Mouse (Mus musculus): Measurements from ENCODE around the gene Mnd1. TPM values are rescaled to one million over a fixed set of nuclear protein-coding genes. Genes with fewer than 3 reads are reported as not detected.

The Mnd1 gene
- polyA plus RNA-seq, 1 experiment from 2014 or later, result 13.6 TPM

DNA sequence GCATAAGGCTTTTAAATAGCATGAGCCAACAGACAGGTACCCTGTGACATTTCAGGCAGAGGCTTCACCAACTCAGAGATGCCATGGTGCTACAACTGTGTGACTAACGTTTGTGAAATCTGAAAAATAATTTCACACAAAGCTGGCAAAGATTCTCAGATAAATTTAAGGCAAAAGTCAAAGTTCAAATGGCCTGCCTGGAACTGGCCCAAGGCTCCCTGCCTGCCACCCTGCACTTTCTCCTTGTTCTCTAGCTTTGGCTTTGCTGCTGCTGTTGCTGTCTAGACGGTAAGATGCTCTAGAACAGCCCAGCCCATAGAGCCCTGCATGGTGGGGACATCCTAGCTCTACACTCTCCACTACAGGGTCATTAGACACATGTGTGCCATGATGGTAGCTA is 49.5 kb downstream of the Mnd1 start:
- Histone ChIP-seq H3K9ac (ENCODE audit: low read length) (no peak overlapping the region), H3K27ac (ENCODE audit: low read depth) (no peak overlapping the region), H3K4me1 (replicated peaks; ENCODE audit: control insufficient read depth, insufficient read depth, low read length) (no peaks in the 10 kb centered on the region), H3K4me3 (ENCODE audit: low read depth, low read length) (no peak overlapping the region), H3K9me3 (ENCODE audit: control insufficient read depth, low read length) (no peaks in the 10 kb centered on the region), H3K4me2 (ENCODE audit: low read length) (no peak overlapping the region), H3K36me3 (ENCODE audit: control insufficient read depth, insufficient read depth, low read length) (no peaks in the 10 kb centered on the region), H3K27me3 (replicated peaks; ENCODE audit: control insufficient read depth, insufficient read depth, low read length) (no peaks in the 10 kb centered on the region)
- 72% methylated on average over 2 of the region's 2 CpGs for WGBS
- ATAC-seq (replicated peaks; ENCODE audit: low FRiP score, low TSS enrichment, low read depth), result no peak
- DNase-seq (ENCODE audit: low spot score), result no peak

DNA sequence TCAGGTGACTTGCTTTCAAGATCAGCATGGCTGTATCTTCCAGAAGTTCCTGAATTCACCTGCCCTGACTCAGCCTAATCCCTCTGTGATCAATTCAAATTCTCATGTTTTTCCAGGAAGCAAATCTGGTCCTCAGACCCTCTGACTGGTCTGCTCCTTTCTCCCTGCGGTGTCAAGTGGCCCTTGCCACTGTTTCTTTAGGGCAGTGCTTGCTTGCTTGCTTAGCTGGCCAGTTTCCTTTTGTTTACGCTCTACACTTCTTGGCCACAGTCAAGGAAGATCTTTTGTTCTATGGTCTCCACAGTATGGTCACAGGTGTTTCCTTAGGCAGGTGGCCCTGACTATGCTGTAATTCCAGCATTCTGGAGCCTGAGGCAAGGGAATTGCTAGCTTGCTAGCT is 52.0 kb downstream of the Mnd1 start:
- no peak overlapping the region for H3K27ac ChIP-seq (ENCODE audit: low read depth)
- H3K4me2 ChIP-seq (ENCODE audit: low read length), result no peak overlapping the region
- no peak overlapping the region for H3K9ac ChIP-seq (ENCODE audit: low read length)
- H3K9me3 ChIP-seq (ENCODE audit: control insufficient read depth, low read length), result no peaks in the 10 kb centered on the region
- H3K27me3 ChIP-seq (replicated peaks; ENCODE audit: control insufficient read depth, insufficient read depth, low read length), result no peaks in the 10 kb centered on the region
- H3K36me3 ChIP-seq (ENCODE audit: control insufficient read depth, insufficient read depth, low read length), result no peaks in the 10 kb centered on the region
- WGBS, result 75% methylated on average over 2 of the region's 2 CpGs
- H3K4me3 ChIP-seq (ENCODE audit: low read depth, low read length), result no peak overlapping the region
- DNase-seq (ENCODE audit: low spot score) (no peak), ATAC-seq (replicated peaks; ENCODE audit: low FRiP score, low TSS enrichment, low read depth) (no peak)
- no peaks in the 10 kb centered on the region for H3K4me1 ChIP-seq (replicated peaks; ENCODE audit: control insufficient read depth, insufficient read depth, low read length)

DNA sequence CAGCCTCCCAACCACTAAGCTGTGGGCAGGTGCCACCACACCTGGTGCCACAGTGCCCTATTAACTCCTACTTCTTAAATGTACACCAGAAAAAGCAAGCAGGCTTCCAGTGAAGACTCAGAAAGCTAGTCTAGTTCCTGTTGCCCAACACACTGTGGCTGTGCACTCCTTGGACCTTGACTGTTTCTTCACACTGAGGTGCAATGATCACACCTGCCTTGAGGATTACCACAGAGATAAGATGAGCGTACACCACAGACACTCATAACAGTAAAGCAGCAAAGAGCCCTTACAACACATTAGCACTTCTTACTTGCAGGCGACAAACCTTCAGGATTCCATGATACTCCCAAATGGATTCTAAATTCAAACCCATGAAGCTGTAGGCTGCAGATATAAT is 62.7 kb downstream of the Mnd1 start:
- WGBS, result 79% methylated on average over 2 of the region's 2 CpGs
- Histone ChIP-seq H3K4me1 (replicated peaks; ENCODE audit: control insufficient read depth, insufficient read depth, low read length) (no peaks in the 10 kb centered on the region), H3K9me3 (ENCODE audit: control insufficient read depth, low read length) (no peaks in the 10 kb centered on the region), H3K27me3 (replicated peaks; ENCODE audit: control insufficient read depth, insufficient read depth, low read length) (no peaks in the 10 kb centered on the region), H3K9ac (ENCODE audit: low read length) (no peak overlapping the region), H3K36me3 (ENCODE audit: control insufficient read depth, insufficient read depth, low read length) (no peaks in the 10 kb centered on the region), H3K4me2 (ENCODE audit: low read length) (no peak overlapping the region), H3K27ac (ENCODE audit: low read depth) (no peak overlapping the region), H3K4me3 (ENCODE audit: low read depth, low read length) (no peak overlapping the region)
- DNase-seq (ENCODE audit: low spot score), result no peak
- ATAC-seq (replicated peaks; ENCODE audit: low FRiP score, low TSS enrichment, low read depth), result no peak

DNA sequence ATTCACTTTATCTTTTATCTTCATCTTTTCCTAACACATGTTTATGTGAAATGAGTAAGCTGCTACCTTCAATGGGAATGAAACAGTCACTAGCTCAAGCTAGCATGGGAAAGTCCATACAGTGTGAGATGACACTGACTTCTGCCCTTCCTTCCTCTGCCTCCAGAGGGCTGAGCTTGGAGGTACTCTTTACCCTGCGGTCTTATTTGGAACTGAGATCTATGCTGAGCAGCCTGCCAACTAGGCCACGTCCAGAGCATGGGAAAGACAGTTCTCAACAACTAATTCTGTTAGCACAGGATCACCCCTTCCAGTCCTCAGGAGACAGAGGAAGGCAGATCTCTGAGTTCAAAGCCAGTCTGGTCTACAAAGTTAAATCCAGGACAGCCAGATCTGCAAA is 64.6 kb downstream of the Mnd1 start:
- no peaks in the 10 kb centered on the region for H3K9me3 ChIP-seq (ENCODE audit: control insufficient read depth, low read length)
- no peak overlapping the region for H3K27ac ChIP-seq (ENCODE audit: low read depth)
- DNase-seq (ENCODE audit: low spot score) (no peak), ATAC-seq (replicated peaks; ENCODE audit: low FRiP score, low TSS enrichment, low read depth) (no peak)
- no peaks in the 10 kb centered on the region for H3K27me3 ChIP-seq (replicated peaks; ENCODE audit: control insufficient read depth, insufficient read depth, low read length)
- H3K36me3 ChIP-seq (ENCODE audit: control insufficient read depth, insufficient read depth, low read length), result no peaks in the 10 kb centered on the region
- WGBS, result 33% methylated on average over 2 of the region's 2 CpGs
- H3K9ac ChIP-seq (ENCODE audit: low read length), result no peak overlapping the region
- H3K4me3 ChIP-seq (ENCODE audit: low read depth, low read length), result no peak overlapping the region
- no peaks in the 10 kb centered on the region for H3K4me1 ChIP-seq (replicated peaks; ENCODE audit: control insufficient read depth, insufficient read depth, low read length)
- no peak overlapping the region for H3K4me2 ChIP-seq (ENCODE audit: low read length)

DNA sequence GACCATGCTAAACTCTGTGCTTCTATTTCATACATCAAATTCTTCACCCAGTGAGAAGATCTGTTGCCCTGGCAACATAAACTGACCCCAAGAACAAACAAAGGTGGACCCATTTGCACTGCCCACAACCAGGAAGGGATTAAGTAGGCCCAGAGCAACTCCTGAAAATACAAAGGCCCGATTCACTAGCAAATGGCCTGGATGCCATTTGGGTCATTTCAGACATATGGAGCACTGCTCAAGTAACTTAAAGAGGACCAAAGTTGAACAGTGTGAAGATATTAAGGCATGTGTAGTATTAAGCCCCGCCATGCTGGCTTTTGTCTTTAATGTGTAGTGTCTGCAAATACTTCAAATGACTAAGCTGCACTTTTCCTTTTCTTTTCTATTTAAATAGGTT is 68.7 kb downstream of the Mnd1 start:
- no peaks in the 10 kb centered on the region for H3K27me3 ChIP-seq (replicated peaks; ENCODE audit: control insufficient read depth, insufficient read depth, low read length)
- no peak for DNase-seq (ENCODE audit: low spot score)
- peaks cover 10% of the 10 kb centered on the region; the same call in 1 of the 2 replicates for H3K4me1 ChIP-seq (replicated peaks; ENCODE audit: control insufficient read depth, insufficient read depth, low read length)
- H3K4me3 ChIP-seq (ENCODE audit: low read depth, low read length), result no peak overlapping the region
- WGBS, result 69% methylated on average over 2 of the region's 2 CpGs
- H3K9ac ChIP-seq (ENCODE audit: low read length), result no peak overlapping the region
- H3K27ac ChIP-seq (ENCODE audit: low read depth), result no peak overlapping the region
- H3K36me3 ChIP-seq (ENCODE audit: control insufficient read depth, insufficient read depth, low read length), result no peaks in the 10 kb centered on the region
- H3K4me2 ChIP-seq (ENCODE audit: low read length), result no peak overlapping the region
- no peak for ATAC-seq (replicated peaks; ENCODE audit: low FRiP score, low TSS enrichment, low read depth)
- H3K9me3 ChIP-seq (ENCODE audit: control insufficient read depth, low read length), result peaks cover 3% of the 10 kb centered on the region; the same call in 1 of the 2 replicates

DNA sequence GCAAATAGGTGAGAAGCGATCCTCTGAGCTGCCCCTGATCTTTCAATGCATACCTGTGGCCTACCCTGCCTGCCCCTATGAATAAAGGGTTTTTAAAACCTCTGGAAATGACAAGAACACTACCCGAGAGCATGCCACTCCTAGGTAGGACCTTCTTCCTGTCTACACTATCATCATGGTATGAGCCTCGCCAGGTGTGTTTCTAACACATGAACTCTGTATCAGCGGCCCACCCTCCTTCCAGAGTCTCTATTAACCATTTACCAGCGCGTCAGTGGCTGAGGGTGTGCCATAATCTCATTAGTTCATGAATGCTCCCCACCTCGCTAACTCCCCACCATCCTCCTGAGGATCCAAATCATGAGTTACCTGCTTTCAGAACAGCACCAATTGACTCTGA is 69.2 kb downstream of the Mnd1 start:
- peaks cover 10% of the 10 kb centered on the region; the same call in 1 of the 2 replicates for H3K4me1 ChIP-seq (replicated peaks; ENCODE audit: control insufficient read depth, insufficient read depth, low read length)
- DNase-seq (ENCODE audit: low spot score), result peak; percentile 51
- no peak overlapping the region for H3K9ac ChIP-seq (ENCODE audit: low read length)
- ATAC-seq (replicated peaks; ENCODE audit: low FRiP score, low TSS enrichment, low read depth), result no peak
- H3K9me3 ChIP-seq (ENCODE audit: control insufficient read depth, low read length), result peaks cover 3% of the 10 kb centered on the region; the same call in 1 of the 2 replicates
- no peaks in the 10 kb centered on the region for H3K27me3 ChIP-seq (replicated peaks; ENCODE audit: control insufficient read depth, insufficient read depth, low read length)
- H3K36me3 ChIP-seq (ENCODE audit: control insufficient read depth, insufficient read depth, low read length), result no peaks in the 10 kb centered on the region
- H3K4me2 ChIP-seq (ENCODE audit: low read length), result no peak overlapping the region
- 86% methylated on average over 7 of the region's 7 CpGs for WGBS
- no peak overlapping the region for H3K4me3 ChIP-seq (ENCODE audit: low read depth, low read length)
- H3K27ac ChIP-seq (ENCODE audit: low read depth), result no peak overlapping the region

DNA sequence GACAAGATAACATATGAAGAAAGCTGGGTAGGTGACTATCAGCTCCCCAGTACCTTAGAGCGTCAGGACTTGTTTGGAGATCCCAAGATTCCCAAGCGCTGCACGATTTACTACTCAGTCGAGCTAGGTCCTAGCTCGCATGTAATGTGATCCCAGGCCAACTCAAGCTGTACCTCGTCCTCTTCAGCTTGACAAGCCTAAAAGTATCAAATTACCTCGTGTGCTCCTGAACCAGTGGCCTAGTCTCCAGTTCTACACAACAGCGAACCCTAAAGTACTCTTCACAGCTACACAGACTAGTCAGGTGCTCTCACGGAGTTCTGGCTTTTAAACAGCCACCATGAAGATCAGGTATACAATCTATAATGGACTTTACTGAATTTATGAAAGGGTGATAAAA is 70.2 kb downstream of the Mnd1 start:
- Histone ChIP-seq H3K36me3 (ENCODE audit: control insufficient read depth, insufficient read depth, low read length) (no peaks in the 10 kb centered on the region), H3K4me2 (ENCODE audit: low read length) (no peak overlapping the region), H3K9ac (ENCODE audit: low read length) (no peak overlapping the region), H3K4me3 (ENCODE audit: low read depth, low read length) (no peak overlapping the region), H3K27ac (ENCODE audit: low read depth) (no peak overlapping the region), H3K27me3 (replicated peaks; ENCODE audit: control insufficient read depth, insufficient read depth, low read length) (no peaks in the 10 kb centered on the region), H3K4me1 (replicated peaks; ENCODE audit: control insufficient read depth, insufficient read depth, low read length) (peaks cover 10% of the 10 kb centered on the region; the same call in 1 of the 2 replicates), H3K9me3 (ENCODE audit: control insufficient read depth, low read length) (peaks cover 3% of the 10 kb centered on the region; the same call in 1 of the 2 replicates)
- 20% methylated on average over 9 of the region's 9 CpGs for WGBS
- no peak for DNase-seq (ENCODE audit: low spot score)
- 0 out of 2 replicates have a peak, but pooled peaks have one; percentile 36 for ATAC-seq (replicated peaks; ENCODE audit: low FRiP score, low TSS enrichment, low read depth)

DNA sequence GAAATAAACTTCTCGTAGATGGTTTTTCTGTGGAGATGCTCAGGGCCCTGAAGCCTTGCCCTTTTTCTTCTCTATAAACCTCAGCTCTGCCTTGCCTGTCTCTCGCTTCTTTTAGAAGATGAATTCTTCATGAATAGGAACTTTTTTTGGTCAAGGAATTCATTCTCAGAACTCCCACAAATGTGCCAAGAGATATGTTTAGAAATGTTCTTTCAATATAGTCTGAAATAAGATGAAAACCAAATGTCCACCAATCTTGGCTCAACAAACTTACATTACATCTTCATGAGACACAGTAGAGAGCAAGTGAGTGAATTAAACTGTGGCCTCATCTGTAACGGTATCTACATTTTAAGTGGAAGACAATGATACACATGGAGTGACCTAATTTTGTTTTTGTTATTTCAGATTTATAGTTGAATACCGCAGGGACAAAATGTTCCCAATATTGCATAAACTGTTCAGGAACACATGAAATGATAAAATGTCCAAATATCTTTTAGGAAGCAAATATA is 74.3 kb downstream of the Mnd1 start:
- peaks cover 3% of the 10 kb centered on the region; the same call in 1 of the 2 replicates for H3K9me3 ChIP-seq (ENCODE audit: control insufficient read depth, low read length)
- H3K27ac ChIP-seq (ENCODE audit: low read depth), result no peak overlapping the region
- H3K4me1 ChIP-seq (replicated peaks; ENCODE audit: control insufficient read depth, insufficient read depth, low read length), result peaks cover 10% of the 10 kb centered on the region; the same call in 1 of the 2 replicates
- no peak overlapping the region for H3K4me3 ChIP-seq (ENCODE audit: low read depth, low read length)
- 76% methylated on average over 4 of the region's 4 CpGs for WGBS
- H3K9ac ChIP-seq (ENCODE audit: low read length), result no peak overlapping the region
- DNase-seq (ENCODE audit: low spot score) (no peak), ATAC-seq (replicated peaks; ENCODE audit: low FRiP score, low TSS enrichment, low read depth) (no peak)
- no peak overlapping the region for H3K4me2 ChIP-seq (ENCODE audit: low read length)
- no peaks in the 10 kb centered on the region for H3K36me3 ChIP-seq (ENCODE audit: control insufficient read depth, insufficient read depth, low read length)
- no peaks in the 10 kb centered on the region for H3K27me3 ChIP-seq (replicated peaks; ENCODE audit: control insufficient read depth, insufficient read depth, low read length)

DNA sequence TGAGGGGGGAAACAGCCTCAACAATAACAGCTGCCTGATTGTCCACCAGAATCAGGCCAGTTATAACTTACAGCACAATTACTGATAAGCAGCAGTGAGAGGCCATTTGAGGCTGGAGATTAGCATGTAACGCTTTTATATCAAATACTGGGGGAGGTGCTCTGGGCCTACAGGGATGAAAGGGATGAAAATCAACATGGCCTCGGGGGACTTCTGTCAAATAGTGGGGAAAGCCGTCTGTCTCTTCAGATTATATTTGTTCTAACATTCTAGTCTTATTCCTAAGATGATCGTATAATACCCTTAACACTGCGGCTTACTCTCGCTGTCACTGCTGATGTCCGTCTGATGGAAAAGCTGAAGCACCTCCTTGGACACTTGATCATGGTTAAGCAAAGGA is 75.5 kb downstream of the Mnd1 start:
- Histone ChIP-seq H3K27me3 (replicated peaks; ENCODE audit: control insufficient read depth, insufficient read depth, low read length) (no peaks in the 10 kb centered on the region), H3K9ac (ENCODE audit: low read length) (no peak overlapping the region), H3K4me1 (replicated peaks; ENCODE audit: control insufficient read depth, insufficient read depth, low read length) (peaks cover 4% of the 10 kb centered on the region; the same call in 1 of the 2 replicates), H3K36me3 (ENCODE audit: control insufficient read depth, insufficient read depth, low read length) (no peaks in the 10 kb centered on the region), H3K4me3 (ENCODE audit: low read depth, low read length) (no peak overlapping the region), H3K9me3 (ENCODE audit: control insufficient read depth, low read length) (peaks cover 3% of the 10 kb centered on the region; the same call in 1 of the 2 replicates), H3K4me2 (ENCODE audit: low read length) (no peak overlapping the region), H3K27ac (ENCODE audit: low read depth) (no peak overlapping the region)
- ATAC-seq (replicated peaks; ENCODE audit: low FRiP score, low TSS enrichment, low read depth) (no peak), DNase-seq (ENCODE audit: low spot score) (no peak)
- 87% methylated on average over 7 of the region's 7 CpGs for WGBS

All from intestine, embryonic 14.5 days (tissue).